Mouse (Mus musculus) small intestine, adult 2 months (tissue): Measurements from ENCODE around the gene Hsf5.

Experiments used
- CTCF ChIP-seq: fragments of 200-500 bp; IDR thresholded peaks from 2 replicates; pipeline ENCODE4 v1.5.1; 2012; ENCODE audit warnings: low read depth, mild to moderate bottlenecking, control low read depth, inconsistent platforms, low read length, moderate library complexity, mixed read lengths; ENCODE audit not compliant: insufficient replicate concordance, insufficient read length; ENCODE audit errors: extremely low read depth
- POLR2A ChIP-seq: fragments of 200-500 bp; IDR thresholded peaks from 2 replicates; pipeline ENCODE4 v1.6.1; 2012; ENCODE audit warnings: low read depth, mild to moderate bottlenecking, control low read depth, inconsistent platforms, low read length, moderate library complexity

GRCm38 (mm10) chr11:87680786-87681185 lies 63.8 kb downstream of the Hsf5 start:
- TF ChIP-seq POLR2A (no peak), CTCF (no peak)
